Mouse (Mus musculus) lung, postnatal 0 days (tissue): ENCODE results near the gene Fbxw10. TPM values are rescaled to one million over a fixed set of nuclear protein-coding genes. Genes with fewer than 3 reads are reported as not detected.

Experiments
- ATAC-seq: fragments of 200-750 bp; cut with Nextera tagmentation; 2 replicates; pipeline ENCODE4 v1.8.0; 2017; ENCODE audit warnings: moderate library complexity
- DNase-seq: peaks from one replicate; pipeline ENCODE4 v3.0.0-alpha.2; 2016; ENCODE audit warnings: low spot score
- H3K27ac ChIP-seq: fragments of 300-500 bp; sonication (generic); 2 replicates; pipeline ENCODE4 v1.5.1; 2014; ENCODE audit warnings: antibody characterized with exemption, mild to moderate bottlenecking, low read length, mixed read lengths
- H3K27me3 ChIP-seq: fragments of 300-500 bp; sonication (generic); replicated peaks from 2 replicates; pipeline ENCODE4 v1.6.1; 2014; ENCODE audit warnings: low read length, mixed read lengths; ENCODE audit not compliant: insufficient read depth
- H3K36me3 ChIP-seq: fragments of 300-500 bp; sonication (generic); 2 replicates; pipeline ENCODE4 v1.6.1; 2014; ENCODE audit warnings: low read length, mixed read lengths; ENCODE audit not compliant: insufficient read depth
- H3K4me1 ChIP-seq: fragments of 300-500 bp; sonication (generic); 2 replicates; pipeline ENCODE4 v1.6.1; 2014; ENCODE audit warnings: antibody characterized with exemption, low read depth, low read length, mixed read lengths; ENCODE audit not compliant: insufficient read depth
- H3K4me2 ChIP-seq: fragments of 300-500 bp; sonication (generic); replicated peaks from 2 replicates; pipeline ENCODE4 v1.6.1; 2014; ENCODE audit warnings: low read depth, mild to moderate bottlenecking, low read length, moderate library complexity, mixed read lengths
- H3K4me3 ChIP-seq: fragments of 300-500 bp; sonication (generic); 2 replicates; pipeline ENCODE4 v1.5.1; 2014; ENCODE audit warnings: low read depth, low read length
- H3K9ac ChIP-seq: fragments of 300-500 bp; sonication (generic); replicated peaks from 2 replicates; pipeline ENCODE4 v1.6.1; 2014; ENCODE audit warnings: low read depth, mild to moderate bottlenecking
- H3K9me3 ChIP-seq: fragments of 300-500 bp; sonication (generic); 2 replicates; pipeline ENCODE4 v1.6.1; 2016; ENCODE audit warnings: low read length, mixed read lengths
- CTCF ChIP-seq: IDR thresholded peaks from 2 replicates; pipeline ENCODE4 v1.5.1; 2016; ENCODE audit warnings: antibody characterized with exemption, mild to moderate bottlenecking
- EP300 ChIP-seq: IDR thresholded peaks from 2 replicates; pipeline ENCODE4 v1.6.1; 2016; ENCODE audit warnings: antibody characterized with exemption, mild to moderate bottlenecking, control low read depth
- WGBS: fragments of 180-500 bp; shearing (Covaris S2); extraction: QIAGEN DNeasy Blood & Tissue Kit; methylation state at CpG from one replicate; pipeline ENCODE4 v1.1.7; 2014; 5-methylcytosine and 5-hydroxymethylcytosine counted together
- polyA plus RNA-seq: library from polyadenylated mRNA; unstranded; fragments of >200 nt; fragmentation: Nextera tagmentation; extraction: Ambion mirVana; gene quantifications from 2 replicates; pipeline ENCODE4 v1.2.1, GENCODE M21; 2015

Gene Fbxw10
- polyA plus RNA-seq, 1 experiment from 2014 or later: 0.27 TPM

DNA sequence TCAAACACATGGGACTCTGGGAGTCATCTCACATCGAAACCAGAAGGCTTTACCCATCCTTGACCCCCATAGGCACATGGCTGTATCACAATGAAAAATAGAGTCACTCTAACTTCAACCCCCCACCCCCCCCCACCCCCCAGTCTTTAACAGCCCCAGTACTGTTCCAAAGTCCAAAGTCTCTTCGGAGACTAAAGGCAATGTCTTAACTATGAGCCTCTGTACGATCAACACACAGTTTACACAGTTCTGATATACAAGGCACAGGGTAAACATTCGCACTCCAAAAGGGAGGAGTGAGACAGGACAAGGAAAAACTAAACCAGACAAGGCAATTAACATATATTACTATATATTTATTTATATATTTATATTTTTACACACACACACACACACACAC is 19.7 kb upstream of the Fbxw10 start:
- Histone ChIP-seq H3K36me3 (no peaks in the 10 kb centered on the region), H3K4me1 (peaks cover 3% of the 10 kb centered on the region; the same call in 1 of the 2 replicates), H3K4me2 (no peak overlapping the region), H3K9me3 (no peaks in the 10 kb centered on the region), H3K27me3 (no peaks in the 10 kb centered on the region), H3K27ac (no peak overlapping the region), H3K9ac (no peak overlapping the region), H3K4me3 (no peak overlapping the region)
- TF ChIP-seq EP300 (no peak), CTCF (no peak)
- DNase-seq (no peak), ATAC-seq (no peak)
- WGBS: 76% methylated on average over 4 of the region's 4 CpGs

DNA sequence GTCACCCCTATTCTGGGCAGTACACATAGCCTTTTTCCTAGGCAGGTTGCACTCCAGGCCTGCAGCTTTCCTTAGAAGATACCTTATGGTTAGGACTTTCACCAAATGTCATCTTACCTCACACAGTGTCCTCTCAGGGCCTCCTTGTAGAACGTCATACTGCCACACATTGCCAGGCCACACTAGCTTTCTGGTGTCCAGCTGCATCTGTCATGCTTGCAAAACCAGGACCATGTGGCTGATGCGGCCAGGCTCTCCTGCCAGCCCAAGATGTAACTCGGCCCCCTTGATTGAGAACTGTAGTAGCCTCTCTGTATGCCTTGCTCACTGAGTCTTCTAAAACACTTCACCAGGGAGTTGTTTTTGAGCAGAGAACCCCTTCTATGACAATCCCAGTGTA is 19.0 kb upstream of the Fbxw10 start:
- no peak for DNase-seq
- Histone ChIP-seq H3K4me2 (no peak overlapping the region), H3K9me3 (no peaks in the 10 kb centered on the region), H3K4me3 (no peak overlapping the region), H3K27me3 (no peaks in the 10 kb centered on the region), H3K4me1 (peaks cover 3% of the 10 kb centered on the region; the same call in 1 of the 2 replicates), H3K9ac (no peak overlapping the region), H3K36me3 (no peaks in the 10 kb centered on the region), H3K27ac (no peak overlapping the region)
- ATAC-seq: no peak
- no peak for TF ChIP-seq CTCF
- no peak for TF ChIP-seq EP300
- WGBS: 75% methylated on average over 3 of the region's 3 CpGs

DNA sequence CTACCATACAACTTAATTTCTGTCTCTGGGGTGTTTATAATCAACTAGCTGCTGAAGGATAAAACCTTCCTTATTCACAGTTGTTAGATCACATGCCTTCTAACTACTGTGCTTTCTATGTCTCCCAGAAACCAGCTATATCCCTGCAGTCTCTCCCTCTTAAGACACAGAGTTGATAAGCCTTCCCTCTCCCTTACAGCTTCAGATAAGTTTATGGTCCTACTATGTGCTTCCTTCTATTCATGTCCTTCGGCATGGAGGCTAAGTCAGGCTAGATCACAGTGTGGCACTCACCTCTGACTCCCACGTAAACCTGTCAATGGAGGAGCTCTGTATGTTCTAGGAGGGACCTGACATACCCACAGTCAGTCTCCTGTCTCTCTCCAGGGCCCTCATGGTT is 16.5 kb upstream of the Fbxw10 start:
- Histone ChIP-seq H3K9me3 (no peaks in the 10 kb centered on the region), H3K27me3 (no peaks in the 10 kb centered on the region), H3K4me3 (no peak overlapping the region), H3K36me3 (0 out of 2 replicates have a peak, but pooled peaks cover 3% of the 10 kb centered on the region), H3K4me2 (no peak overlapping the region), H3K4me1 (no peaks in the 10 kb centered on the region; the same call in 1 of the 2 replicates), H3K27ac (no peak overlapping the region), H3K9ac (no peak overlapping the region)
- ATAC-seq (no peak), DNase-seq (no peak)
- TF ChIP-seq CTCF (no peak), EP300 (no peak)
- 80% methylated on average over 2 of the region's 2 CpGs for WGBS

DNA sequence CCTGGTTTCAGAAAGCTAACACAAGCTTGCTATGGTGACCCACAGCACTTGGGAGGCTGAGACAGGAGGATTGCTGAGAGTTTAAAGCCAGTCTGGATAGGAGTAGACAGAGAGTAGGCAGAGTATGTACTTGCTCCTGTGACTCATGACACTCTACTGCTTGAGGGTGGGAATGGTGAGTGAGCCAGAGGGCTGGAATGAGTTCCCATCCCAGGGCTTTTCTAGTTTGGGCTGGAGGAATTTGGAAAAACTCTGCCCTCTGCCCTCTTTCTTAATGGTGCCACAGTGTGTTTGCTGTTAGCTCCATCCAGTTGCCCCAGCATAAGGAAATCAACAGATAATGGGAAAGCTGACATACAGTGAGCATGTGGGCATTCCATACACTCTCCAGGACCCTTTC is 15.0 kb upstream of the Fbxw10 start:
- Histone ChIP-seq H3K4me2 (no peak overlapping the region), H3K27me3 (no peaks in the 10 kb centered on the region), H3K27ac (no peak overlapping the region), H3K36me3 (0 out of 2 replicates have a peak, but pooled peaks cover 3% of the 10 kb centered on the region), H3K4me1 (no peaks in the 10 kb centered on the region), H3K4me3 (no peak overlapping the region), H3K9me3 (no peaks in the 10 kb centered on the region), H3K9ac (no peak overlapping the region)
- TF ChIP-seq CTCF (no peak), EP300 (no peak)
- ATAC-seq (no peak), DNase-seq (no peak)

DNA sequence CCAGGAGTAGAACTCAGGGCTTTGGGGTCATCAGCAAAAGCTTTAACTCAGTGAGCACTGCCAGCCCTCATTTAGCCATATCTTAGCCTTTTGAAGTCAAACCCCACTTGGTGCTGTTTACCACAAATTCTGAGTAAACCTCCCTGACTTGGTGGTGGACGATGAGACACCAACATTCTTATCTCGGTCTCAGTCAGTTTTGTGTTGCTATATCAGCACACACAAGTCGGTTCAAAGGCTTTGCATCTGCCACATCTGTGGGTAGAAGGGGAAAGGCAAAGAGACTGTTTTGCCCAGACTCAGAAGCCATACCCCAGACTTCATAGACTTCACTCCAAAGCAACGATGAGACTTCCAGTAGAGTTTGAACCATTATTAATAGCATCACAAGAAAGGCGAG is 2.3 kb upstream of the Fbxw10 start:
- no peak overlapping the region for H3K27ac ChIP-seq

DNA sequence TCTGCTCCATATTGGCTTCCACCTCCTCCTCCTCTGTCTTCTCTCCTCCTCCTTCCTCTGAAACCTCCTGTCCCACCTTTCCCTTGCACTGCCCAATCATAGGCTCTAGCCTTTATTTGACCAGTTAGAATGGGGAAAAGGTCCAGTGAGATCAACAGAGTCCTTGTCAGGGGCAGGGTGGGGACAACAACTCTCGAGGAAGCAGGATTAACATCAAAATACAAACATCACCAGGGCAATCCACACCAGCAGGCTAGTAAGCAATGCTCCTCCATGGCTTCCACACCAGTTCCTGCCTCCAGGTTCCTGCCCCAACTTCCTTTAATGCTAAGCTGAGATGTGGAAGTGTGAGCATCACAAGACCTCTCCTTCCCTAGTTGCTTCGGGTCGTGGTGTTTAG is 1.1 kb upstream of the Fbxw10 start:
- Histone ChIP-seq H3K4me1 (no peaks in the 10 kb centered on the region), H3K27me3 (no peaks in the 10 kb centered on the region), H3K9me3 (no peaks in the 10 kb centered on the region), H3K9ac (no peak overlapping the region), H3K4me3 (no peak overlapping the region), H3K27ac (no peak overlapping the region), H3K36me3 (peaks cover 9% of the 10 kb centered on the region; the same call in 1 of the 2 replicates), H3K4me2 (no peak overlapping the region)
- no peak for TF ChIP-seq EP300
- no peak for TF ChIP-seq CTCF
- WGBS: 42% methylated on average over 3 of the region's 3 CpGs
- no peak for ATAC-seq
- no peak for DNase-seq

More for the DNA sequence above, 2.3 kb upstream of the Fbxw10 start:
- TF ChIP-seq CTCF (no peak), EP300 (no peak)
- WGBS: 64% methylated on average over 5 of the region's 5 CpGs
- ATAC-seq: no peak
- Histone ChIP-seq H3K36me3 (peaks cover 11% of the 10 kb centered on the region; the same call in 1 of the 2 replicates), H3K4me3 (no peak overlapping the region), H3K9me3 (no peaks in the 10 kb centered on the region), H3K4me2 (no peak overlapping the region), H3K9ac (no peak overlapping the region), H3K4me1 (no peaks in the 10 kb centered on the region), H3K27me3 (no peaks in the 10 kb centered on the region)
- no peak for DNase-seq

DNA sequence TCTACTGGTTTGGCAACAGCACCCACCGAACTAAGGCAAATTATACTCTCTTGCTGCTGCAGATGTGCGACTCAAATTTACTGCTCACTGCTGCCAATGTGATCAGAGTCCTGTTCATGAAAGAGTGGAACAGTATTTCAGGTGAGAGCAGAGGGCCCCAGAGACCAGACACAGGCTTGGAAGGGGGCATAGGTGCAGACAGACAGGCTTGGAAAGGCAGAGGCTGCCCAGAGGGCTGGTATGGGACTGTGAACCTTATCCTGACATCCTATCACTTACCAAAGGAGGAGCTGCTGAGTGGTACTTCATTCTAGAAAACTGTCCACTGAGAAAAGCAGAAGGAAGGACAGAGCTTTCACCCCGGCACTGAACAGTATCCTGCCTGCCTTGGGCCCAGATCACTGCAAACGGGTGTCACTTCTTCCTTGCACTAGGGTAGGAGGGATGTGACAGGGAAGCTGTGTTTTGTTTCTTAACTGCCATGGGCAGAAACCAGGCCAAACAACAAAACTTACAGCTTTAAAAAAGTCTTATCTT is 854 bp downstream of the Fbxw10 start:
- H3K9me3 ChIP-seq: no peaks in the 10 kb centered on the region
- no peak for ATAC-seq
- WGBS: 62% methylated on average over 4 of the region's 4 CpGs
- no peaks in the 10 kb centered on the region for H3K4me1 ChIP-seq
- no peaks in the 10 kb centered on the region for H3K36me3 ChIP-seq
- TF ChIP-seq CTCF (0 out of 2 replicates have a peak, but pooled peaks have one; percentile 5), EP300 (no peak)
- H3K27me3 ChIP-seq: no peaks in the 10 kb centered on the region
- no peak overlapping the region for H3K27ac ChIP-seq
- no peak for DNase-seq
- no peak overlapping the region for H3K9ac ChIP-seq
- no peak overlapping the region for H3K4me2 ChIP-seq
- H3K4me3 ChIP-seq: no peak overlapping the region
